Mouse (Mus musculus) bone marrow, adult 2 months (tissue): ENCODE measurements around the gene Plekhg5. TPM values are rescaled to one million over a fixed set of nuclear protein-coding genes. Genes with fewer than 3 reads are reported as not detected.

ENCODE experiments used
- H3K27ac ChIP-seq: fragments of 200-500 bp; 2 replicates; pipeline ENCODE4 v1.5.1; 2012; ENCODE audit warnings: low read depth, mild to moderate bottlenecking, control low read depth, inconsistent platforms, low read length; ENCODE audit not compliant: control insufficient read depth, poor library complexity, insufficient read depth
- H3K4me1 ChIP-seq: fragments of 200-500 bp; 2 replicates; pipeline ENCODE4 v1.6.1; 2011; ENCODE audit warnings: low read length; ENCODE audit not compliant: control insufficient read depth, insufficient read depth
- H3K4me3 ChIP-seq: fragments of 200-500 bp; replicated peaks from 2 replicates; pipeline ENCODE3; 2011; ENCODE audit warnings: mild to moderate bottlenecking, low read depth, low read length, control low read depth; ENCODE audit not compliant: control insufficient read depth
- CTCF ChIP-seq: fragments of 200-500 bp; IDR thresholded peaks from 2 replicates; pipeline ENCODE4 v1.5.1; 2011; ENCODE audit warnings: low read length, control low read depth; ENCODE audit not compliant: control insufficient read depth, insufficient read depth
- POLR2A ChIP-seq: fragments of 200-500 bp; IDR thresholded peaks from 2 replicates; pipeline ENCODE4 v1.6.1; 2011; ENCODE audit warnings: low read depth, mild to moderate bottlenecking, control low read depth, low read length, borderline replicate concordance; ENCODE audit not compliant: control insufficient read depth
- WGBS: fragments of 180-500 bp; shearing (Covaris S2); methylation state at CpG from one replicate; pipeline ENCODE4 v1.1.7; 2018; 5-methylcytosine and 5-hydroxymethylcytosine counted together
- polyA plus RNA-seq: library from polyadenylated mRNA; stranded (reverse); fragments of >200 nt; gene quantifications from 2 replicates; pipeline ENCODE4 v1.2.4, GENCODE M21; 2011; ENCODE audit warnings: low replicate concordance; ENCODE audit not compliant: missing spikeins, insufficient read depth, insufficient read length

Plekhg5 gene
- polyA plus RNA-seq, 1 experiment, result 6.6 TPM

GRCm38 (mm10) chr4:152067280-152067679, 5.0 kb upstream of the Plekhg5 start:
- no peak for TF ChIP-seq POLR2A
- no peak for TF ChIP-seq CTCF
- Histone ChIP-seq H3K4me3 (no peak overlapping the region), H3K27ac (no peak overlapping the region), H3K4me1 (no peaks in the 10 kb centered on the region)

GRCm38 (mm10) chr4:152068166-152068724, 4.1 kb upstream of the Plekhg5 start:
- WGBS, result 84% methylated on average over 6 of the region's 6 CpGs
- no peak for TF ChIP-seq POLR2A
- Histone ChIP-seq H3K27ac (no peak overlapping the region), H3K4me1 (no peaks in the 10 kb centered on the region; the same call in 1 of the 2 replicates), H3K4me3 (no peak overlapping the region)

- TF ChIP-seq POLR2A, result no peak
- TF ChIP-seq CTCF, result no peak
- H3K4me3 ChIP-seq, result no peak overlapping the region
- H3K4me1 ChIP-seq, result no peaks in the 10 kb centered on the region; the same call in 1 of the 2 replicates
- no peak overlapping the region for H3K27ac ChIP-seq
- 79% methylated on average over 3 of the region's 3 CpGs for WGBS
Measured at GRCm38 (mm10) chr4:152069245-152069644, 3.1 kb upstream of the Plekhg5 start.

- Histone ChIP-seq H3K4me3 (no peak overlapping the region), H3K4me1 (no peaks in the 10 kb centered on the region; the same call in 1 of the 2 replicates), H3K27ac (no peak overlapping the region)
- TF ChIP-seq POLR2A (no peak), CTCF (no peak)
- 33% methylated on average over 11 of the region's 11 CpGs for WGBS
Measured at GRCm38 (mm10) chr4:152070494-152071396, 1.6 kb upstream of the Plekhg5 start.

- no peak for TF ChIP-seq CTCF
- TF ChIP-seq POLR2A, result no peak
- no peak overlapping the region for H3K27ac ChIP-seq
- no peaks in the 10 kb centered on the region; the same call in 1 of the 2 replicates for H3K4me1 ChIP-seq
- WGBS, result 14% methylated on average over 10 of the region's 10 CpGs
- no peak overlapping the region for H3K4me3 ChIP-seq
Measured at GRCm38 (mm10) chr4:152072655-152073054, 357 bp downstream of the Plekhg5 start.

- 74% methylated on average over 6 of the region's 6 CpGs for WGBS
- Histone ChIP-seq H3K27ac (no peak overlapping the region), H3K4me3 (no peak overlapping the region), H3K4me1 (no peaks in the 10 kb centered on the region; the same call in 1 of the 2 replicates)
- TF ChIP-seq POLR2A, result no peak
- TF ChIP-seq CTCF, result no peak
Measured at GRCm38 (mm10) chr4:152073715-152074114, 1.4 kb downstream of the Plekhg5 start.

- 83% methylated on average over 9 of the region's 9 CpGs for WGBS
Measured at GRCm38 (mm10) chr4:152074548-152074947, 2.2 kb downstream of the Plekhg5 start.

GRCm38 (mm10) chr4:152077191-152077590, 4.9 kb downstream of the Plekhg5 start:
- no peak for TF ChIP-seq POLR2A
- no peak for TF ChIP-seq CTCF
- Histone ChIP-seq H3K4me3 (no peak overlapping the region), H3K4me1 (no peaks in the 10 kb centered on the region; the same call in 1 of the 2 replicates), H3K27ac (no peak overlapping the region)
- 89% methylated on average over 9 of the region's 9 CpGs for WGBS

More at GRCm38 (mm10) chr4:152074548-152074947, 2.2 kb downstream of the Plekhg5 start:
- Histone ChIP-seq H3K4me3 (no peak overlapping the region), H3K4me1 (no peaks in the 10 kb centered on the region; the same call in 1 of the 2 replicates), H3K27ac (no peak overlapping the region)
- TF ChIP-seq POLR2A, result no peak
- no peak for TF ChIP-seq CTCF

- 62% methylated on average over 10 of the region's 10 CpGs for WGBS
- Histone ChIP-seq H3K4me3 (no peak overlapping the region), H3K4me1 (no peaks in the 10 kb centered on the region; the same call in 1 of the 2 replicates), H3K27ac (no peak overlapping the region)
- TF ChIP-seq CTCF, result no peak
- TF ChIP-seq POLR2A, result no peak
Measured at GRCm38 (mm10) chr4:152078105-152078530, 5.8 kb downstream of the Plekhg5 start.
